Mouse (Mus musculus): ENCODE results near the gene Ebf4. TPM values are rescaled to one million over a fixed set of nuclear protein-coding genes. Genes with fewer than 3 reads are reported as not detected.

The Ebf4 gene
- total RNA-seq, 2 experiments from 2014 or later: 0.26 to 0.47 TPM

GRCm38 (mm10) chr2:130297580-130297979, 2.6 kb downstream of the Ebf4 start:
- no peak overlapping the region for H3K27ac ChIP-seq
- no peak for TF ChIP-seq CTCF (IDR thresholded peaks at IDR 0.05)
- intact Hi-C loops (cut with DNase I): no loop called here
- no peak for DNase-seq
- no peak overlapping the region for H3K4me3 ChIP-seq

- DNase-seq: no peak
- no peak overlapping the region for H3K27ac ChIP-seq
- no peak for TF ChIP-seq CTCF (IDR thresholded peaks at IDR 0.05)
- intact Hi-C loops (cut with DNase I): no loop called here
- no peak overlapping the region for H3K4me3 ChIP-seq
Measured at GRCm38 (mm10) chr2:130303014-130303413, 8.0 kb downstream of the Ebf4 start.

- TF ChIP-seq CTCF (IDR thresholded peaks at IDR 0.05): no peak
- no peak overlapping the region for H3K4me3 ChIP-seq
- no peak for DNase-seq
- intact Hi-C loops (cut with DNase I): no loop called here
- H3K27ac ChIP-seq: no peak overlapping the region
Measured at GRCm38 (mm10) chr2:130327057-130327456, 32.1 kb downstream of the Ebf4 start.

GRCm38 (mm10) chr2:130329502-130329901, 34.5 kb downstream of the Ebf4 start:
- DNase-seq: no peak
- Histone ChIP-seq H3K27ac (no peak overlapping the region), H3K4me3 (no peak overlapping the region)
- TF ChIP-seq CTCF (IDR thresholded peaks at IDR 0.05): no peak
- intact Hi-C loops (cut with DNase I): no loop called here

GRCm38 (mm10) chr2:130335112-130335511, 40.1 kb downstream of the Ebf4 start:
- no peak for TF ChIP-seq CTCF (IDR thresholded peaks at IDR 0.05)
- DNase-seq: no peak
- no peak overlapping the region for H3K4me3 ChIP-seq
- H3K27ac ChIP-seq: no peak overlapping the region
- intact Hi-C loops (cut with DNase I): no loop called here

- DNase-seq: no peak
- intact Hi-C loops (cut with DNase I): no loop called here
- Histone ChIP-seq H3K27ac (no peak overlapping the region), H3K4me3 (no peak overlapping the region)
- no peak for TF ChIP-seq CTCF (IDR thresholded peaks at IDR 0.05)
Measured at GRCm38 (mm10) chr2:130340464-130341219, 45.7 kb downstream of the Ebf4 start.

- Histone ChIP-seq H3K27ac (no peak overlapping the region), H3K4me3 (no peak overlapping the region)
- intact Hi-C loops (cut with DNase I): no loop called here
- TF ChIP-seq CTCF (IDR thresholded peaks at IDR 0.05): no peak
- no peak for DNase-seq
Measured at GRCm38 (mm10) chr2:130341220-130341580, 46.2 kb downstream of the Ebf4 start.

GRCm38 (mm10) chr2:130350376-130350775, 55.4 kb downstream of the Ebf4 start:
- H3K4me3 ChIP-seq: no peak overlapping the region
- TF ChIP-seq CTCF (IDR thresholded peaks at IDR 0.05): no peak
- H3K27ac ChIP-seq: no peak overlapping the region
- DNase-seq: no peak
- intact Hi-C loops (cut with DNase I): no loop called here

GRCm38 (mm10) chr2:130351758-130352339, 56.9 kb downstream of the Ebf4 start:
- intact Hi-C loops (cut with DNase I): no loop called here
- Histone ChIP-seq H3K27ac (no peak overlapping the region), H3K4me3 (no peak overlapping the region)
- no peak for DNase-seq
- no peak for TF ChIP-seq CTCF (IDR thresholded peaks at IDR 0.05)

GRCm38 (mm10) chr2:130353411-130353810, 58.4 kb downstream of the Ebf4 start:
- H3K27ac ChIP-seq: no peak overlapping the region
- intact Hi-C loops (cut with DNase I): no loop called here
- H3K4me3 ChIP-seq: no peak overlapping the region
- no peak for DNase-seq
- TF ChIP-seq CTCF (IDR thresholded peaks at IDR 0.05): no peak

- intact Hi-C loops (cut with DNase I): no loop called here
- no peak for DNase-seq
- no peak overlapping the region for H3K4me3 ChIP-seq
- no peak overlapping the region for H3K27ac ChIP-seq
- no peak for TF ChIP-seq CTCF (IDR thresholded peaks at IDR 0.05)
Measured at GRCm38 (mm10) chr2:130353889-130354288, 58.9 kb downstream of the Ebf4 start.

GRCm38 (mm10) chr2:130357551-130357950, 62.6 kb downstream of the Ebf4 start:
- DNase-seq: no peak
- H3K27ac ChIP-seq: no peak overlapping the region

GRCm38 (mm10) chr2:130358852-130359251, 63.9 kb downstream of the Ebf4 start:
- no peak for TF ChIP-seq CTCF (IDR thresholded peaks at IDR 0.05)
- intact Hi-C loops (cut with DNase I): no loop called here
- Histone ChIP-seq H3K27ac (no peak overlapping the region), H3K4me3 (no peak overlapping the region)
- no peak for DNase-seq

More at GRCm38 (mm10) chr2:130357551-130357950, 62.6 kb downstream of the Ebf4 start:
- TF ChIP-seq CTCF (IDR thresholded peaks at IDR 0.05): no peak
- intact Hi-C loops (cut with DNase I): no loop called here
- H3K4me3 ChIP-seq: no peak overlapping the region

Measured in gastrocnemius, adult 2 months (tissue).